Mouse (Mus musculus) liver, embryonic 16.5 days (tissue): ENCODE data around the gene Cnbp. TPM values are rescaled to one million over a fixed set of nuclear protein-coding genes. Genes with fewer than 3 reads are reported as not detected.

Experiments used
- ATAC-seq: fragments of 200-750 bp; cut with Nextera tagmentation; 2 replicates; pipeline ENCODE4 v1.8.0; 2017; ENCODE audit warnings: low read depth, mild to moderate bottlenecking, moderate number of reproducible peaks, moderate library complexity
- H3K27ac ChIP-seq: fragments of 300-500 bp; sonication (generic); 2 replicates; pipeline ENCODE4 v1.5.1; 2014; ENCODE audit warnings: mild to moderate bottlenecking, low read length
- H3K27me3 ChIP-seq: fragments of 300-500 bp; sonication (generic); 2 replicates; pipeline ENCODE4 v1.6.1; 2014; ENCODE audit warnings: low read depth, low read length, mixed read lengths; ENCODE audit not compliant: control insufficient read depth, insufficient read depth
- H3K36me3 ChIP-seq: fragments of 300-500 bp; sonication (generic); 2 replicates; pipeline ENCODE4 v1.6.1; 2014; ENCODE audit warnings: mild to moderate bottlenecking; ENCODE audit not compliant: control insufficient read depth, insufficient read depth
- H3K4me1 ChIP-seq: fragments of 300-500 bp; sonication (generic); 2 replicates; pipeline ENCODE4 v1.6.1; 2014; ENCODE audit warnings: low read depth, low read length, mixed read lengths; ENCODE audit not compliant: control insufficient read depth
- H3K4me2 ChIP-seq: fragments of 300-500 bp; sonication (generic); 2 replicates; pipeline ENCODE4 v1.6.1; 2014; ENCODE audit warnings: low read depth, low read length, mixed read lengths
- H3K4me3 ChIP-seq: fragments of 300-500 bp; sonication (generic); 2 replicates; pipeline ENCODE4 v1.5.1; 2014; ENCODE audit warnings: low read depth, mild to moderate bottlenecking, low read length
- H3K9ac ChIP-seq: fragments of 300-500 bp; sonication (generic); 2 replicates; pipeline ENCODE4 v1.6.1; 2014; ENCODE audit warnings: low read depth, low read length
- H3K9me3 ChIP-seq: fragments of 300-500 bp; sonication (generic); replicated peaks from 2 replicates; pipeline ENCODE4 v1.6.1; 2016; ENCODE audit warnings: low read length; ENCODE audit not compliant: control insufficient read depth
- WGBS: fragments of 180-500 bp; shearing (Covaris S2); extraction: QIAGEN DNeasy Blood & Tissue Kit; methylation state at CpG from one replicate; pipeline ENCODE4 v1.1.7; 2014; ENCODE audit not compliant: insufficient replicate concordance; 5-methylcytosine and 5-hydroxymethylcytosine counted together
- polyA plus RNA-seq: library from polyadenylated mRNA; unstranded; fragments of >200 nt; fragmentation: Nextera tagmentation; extraction: Ambion mirVana; gene quantifications from 2 replicates; pipeline ENCODE4 v1.2.1, GENCODE M21; 2015

Gene Cnbp
- 486 and 530 TPM in 2 replicates for polyA plus RNA-seq

GRCm38 (mm10) chr6:87850900-87851614 is at the start of gene Cnbp:
Gene Cnbp, minus strand, starts transcription at chr6:87851106.
- Histone ChIP-seq H3K4me1 (peaks cover 35% of the 10 kb centered on the region), H3K27me3 (no peaks in the 10 kb centered on the region)

GRCm38 (mm10) chr6:87898028-87898427 is 47.1 kb upstream of the Cnbp start:
- no peaks in the 10 kb centered on the region for H3K9me3 ChIP-seq
- WGBS: 90% methylated on average over 10 of the region's 10 CpGs
- no peak for ATAC-seq
- H3K4me1 ChIP-seq: no peaks in the 10 kb centered on the region
- no peaks in the 10 kb centered on the region for H3K27me3 ChIP-seq
- H3K4me2 ChIP-seq: no peak overlapping the region
- H3K36me3 ChIP-seq: peaks cover 62% of the 10 kb centered on the region
- H3K9ac ChIP-seq: no peak overlapping the region
- H3K4me3 ChIP-seq: no peak overlapping the region
- H3K27ac ChIP-seq: no peak overlapping the region

More at GRCm38 (mm10) chr6:87850900-87851614, at the start of gene Cnbp:
- WGBS: under 1% methylated on average over 55 of the region's 55 CpGs
- Histone ChIP-seq H3K27ac (peak within 1 kb of the TSS; percentile 94), H3K4me2 (peak within 1 kb of the TSS; percentile 95), H3K9me3 (no peaks in the 10 kb centered on the region), H3K36me3 (peaks cover 17% of the 10 kb centered on the region; the same call in 1 of the 2 replicates), H3K4me3 (peak within 1 kb of the TSS; percentile 100), H3K9ac (peak within 1 kb of the TSS; percentile 100)
- peak; percentile 97 for ATAC-seq

- no peak overlapping the region for H3K4me2 ChIP-seq
- H3K27ac ChIP-seq: no peak overlapping the region
- H3K4me1 ChIP-seq: peaks cover 2% of the 10 kb centered on the region
- no peaks in the 10 kb centered on the region for H3K27me3 ChIP-seq
- no peaks in the 10 kb centered on the region for H3K9me3 ChIP-seq
- peaks cover 52% of the 10 kb centered on the region for H3K36me3 ChIP-seq
- H3K4me3 ChIP-seq: no peak overlapping the region
- no peak for ATAC-seq
- 86% methylated on average over 7 of the region's 7 CpGs for WGBS
- H3K9ac ChIP-seq: no peak overlapping the region
Observed at GRCm38 (mm10) chr6:87893931-87894330, 43.0 kb upstream of the Cnbp start.

GRCm38 (mm10) chr6:87887594-87888233 is 36.8 kb upstream of the Cnbp start, which contains the start of gene Copg1:
Gene Copg1, plus strand, starts transcription at chr6:87887814.
- H3K36me3 ChIP-seq: peaks cover 14% of the 10 kb centered on the region
- peaks cover 13% of the 10 kb centered on the region for H3K4me1 ChIP-seq
- H3K27ac ChIP-seq: peak within 1 kb of the TSS; percentile 72
- peak; percentile 96 for ATAC-seq
- H3K4me3 ChIP-seq: peak within 1 kb of the TSS; percentile 80
- under 1% methylated on average over 31 of the region's 31 CpGs for WGBS
- no peaks in the 10 kb centered on the region for H3K27me3 ChIP-seq
- peak within 1 kb of the TSS; percentile 73 for H3K4me2 ChIP-seq
- H3K9me3 ChIP-seq: no peaks in the 10 kb centered on the region
- peak within 1 kb of the TSS; percentile 80 for H3K9ac ChIP-seq

GRCm38 (mm10) chr6:87886721-87887120 is 35.8 kb upstream of the Cnbp start:
- 72% methylated on average over 1 of the region's 1 CpGs for WGBS
- Histone ChIP-seq H3K27ac (peak overlapping the region; percentile 58), H3K9ac (no peak overlapping the region), H3K4me2 (no peak overlapping the region; the same call in 1 of the 2 replicates), H3K36me3 (peaks cover 10% of the 10 kb centered on the region), H3K4me1 (peaks cover 13% of the 10 kb centered on the region), H3K9me3 (no peaks in the 10 kb centered on the region), H3K4me3 (no peak overlapping the region), H3K27me3 (no peaks in the 10 kb centered on the region)
- ATAC-seq: no peak

GRCm38 (mm10) chr6:87882816-87883215 is 31.9 kb upstream of the Cnbp start:
- Histone ChIP-seq H3K9me3 (no peaks in the 10 kb centered on the region), H3K36me3 (no peaks in the 10 kb centered on the region), H3K27ac (no peak overlapping the region), H3K4me3 (no peak overlapping the region), H3K9ac (no peak overlapping the region), H3K27me3 (no peaks in the 10 kb centered on the region), H3K4me1 (peaks cover 9% of the 10 kb centered on the region), H3K4me2 (no peak overlapping the region)
- 62% methylated on average over 4 of the region's 4 CpGs for WGBS
- no peak for ATAC-seq

GRCm38 (mm10) chr6:87882221-87882620 is 31.3 kb upstream of the Cnbp start:
- Histone ChIP-seq H3K27ac (no peak overlapping the region), H3K4me2 (no peak overlapping the region), H3K9ac (no peak overlapping the region), H3K9me3 (no peaks in the 10 kb centered on the region), H3K4me3 (no peak overlapping the region), H3K4me1 (peaks cover 6% of the 10 kb centered on the region), H3K36me3 (no peaks in the 10 kb centered on the region), H3K27me3 (no peaks in the 10 kb centered on the region)
- WGBS: 62% methylated on average over 3 of the region's 3 CpGs
- no peak for ATAC-seq

GRCm38 (mm10) chr6:87879628-87880027 is 28.7 kb upstream of the Cnbp start:
- WGBS: 49% methylated on average over 3 of the region's 3 CpGs
- Histone ChIP-seq H3K9ac (no peak overlapping the region), H3K36me3 (no peaks in the 10 kb centered on the region), H3K9me3 (no peaks in the 10 kb centered on the region), H3K4me3 (no peak overlapping the region), H3K27me3 (no peaks in the 10 kb centered on the region), H3K27ac (no peak overlapping the region), H3K4me1 (peaks cover 11% of the 10 kb centered on the region), H3K4me2 (no peak overlapping the region)
- no peak for ATAC-seq

- no peaks in the 10 kb centered on the region for H3K36me3 ChIP-seq
- no peak overlapping the region for H3K9ac ChIP-seq
- no peak overlapping the region for H3K4me3 ChIP-seq
- peak; percentile 28; the same call in 1 of the 2 replicates for ATAC-seq
- 26% methylated on average over 4 of the region's 4 CpGs for WGBS
- no peaks in the 10 kb centered on the region for H3K27me3 ChIP-seq
- peaks cover 11% of the 10 kb centered on the region for H3K4me1 ChIP-seq
- H3K27ac ChIP-seq: no peak overlapping the region
- no peaks in the 10 kb centered on the region for H3K9me3 ChIP-seq
- H3K4me2 ChIP-seq: no peak overlapping the region
Observed at GRCm38 (mm10) chr6:87879010-87879409, 28.1 kb upstream of the Cnbp start.
